Mouse (Mus musculus) intestine, embryonic 14.5 days (tissue): Measurements from ENCODE around the gene Hmx2. TPM values are rescaled to one million over a fixed set of nuclear protein-coding genes. Genes with fewer than 3 reads are reported as not detected.

ENCODE experiments used
- polyA plus RNA-seq: library from polyadenylated mRNA; unstranded; fragments of >200 nt; fragmentation: Nextera tagmentation; extraction: Ambion mirVana; gene quantifications from 2 replicates; pipeline ENCODE4 v1.2.1, GENCODE M21; 2014

Hmx2 gene
- polyA plus RNA-seq, 1 experiment from 2014 or later = 1.6 TPM

Other genes with a start within 250 kb of the Hmx2 start
- gene Cuzd1, start 226.5 kb upstream of the Hmx2 start, polyA plus RNA-seq = not detected in 2 replicates
- gene Fam24b, start 219.3 kb upstream of the Hmx2 start, polyA plus RNA-seq = 0.42 TPM in 1 of 2 replicates, not detected in the other
- gene Fam24a, start 214.9 kb upstream of the Hmx2 start, polyA plus RNA-seq = not detected in 2 replicates
- 23.8 and 25.0 TPM in 2 replicates for gene 2310057M21Rik, start 186.0 kb upstream of the Hmx2 start, polyA plus RNA-seq
- 73.9 and 75.9 TPM in 2 replicates for gene Pstk, start 177.6 kb upstream of the Hmx2 start, polyA plus RNA-seq
- 15.7 and 19.4 TPM in 2 replicates for gene Ikzf5, start 138.3 kb upstream of the Hmx2 start, polyA plus RNA-seq
- gene Acadsb, start 138.2 kb upstream of the Hmx2 start, polyA plus RNA-seq = 67.8 and 91.1 TPM in 2 replicates
- 0.73 and 1.4 TPM in 2 replicates for gene Hmx3, start 5.9 kb upstream of the Hmx2 start, polyA plus RNA-seq
- 235 TPM in 2 replicates for gene Bub3, start 11.4 kb downstream of the Hmx2 start, polyA plus RNA-seq